Mouse (Mus musculus): Measurements from ENCODE around the gene Alx3.

- no peak for TF ChIP-seq CTCF (conservative IDR thresholded peaks at IDR 0.05; ENCODE audit: low read length)
- no peak for TF ChIP-seq NANOG (IDR thresholded peaks at IDR 0.05; ENCODE audit: borderline replicate concordance, low read length)
- TF ChIP-seq POU5F1 (IDR thresholded peaks at IDR 0.05; ENCODE audit: borderline replicate concordance, low read length), result no peak
Observed at GRCm38 (mm10) chr3:107635836-107636235, 41.0 kb downstream of the Alx3 start.
